Mouse (Mus musculus): ENCODE data around the gene Faah. TPM values are rescaled to one million over a fixed set of nuclear protein-coding genes. Genes with fewer than 3 reads are reported as not detected.
A peak's percentile ranks its signal among the peaks of the same experiment; 100 is the strongest.

Gene Faah
- total RNA-seq (2022) = 100 to 1,000 TPM; 125 to 145 (median 136) TPM

GRCm38 (mm10) chr4:116017902-116018746 lies at the start of gene Faah:
Faah (minus strand) TSS chr4:116017926.
- DNase-seq (ENCODE audit: low spot score in 2 of 2) = no peak

DNA sequence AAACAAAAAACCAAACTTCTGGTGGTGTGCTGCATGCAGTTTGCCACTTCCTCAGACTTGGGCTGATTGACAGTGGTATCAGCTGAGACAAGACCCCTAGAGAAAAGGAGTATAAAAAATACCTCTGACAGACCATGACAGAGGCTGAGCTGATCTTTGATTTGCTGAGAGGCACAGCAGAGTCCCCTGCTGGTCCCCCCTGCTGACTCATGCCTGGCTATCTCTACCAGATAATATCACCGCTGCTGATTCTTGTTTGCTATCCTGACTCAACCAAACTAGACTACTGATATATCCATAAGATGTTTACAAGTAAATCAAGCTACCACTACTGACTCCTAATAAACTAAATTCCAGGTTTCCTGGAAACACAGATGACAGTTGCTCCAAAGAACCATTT lies 46.1 kb upstream of the Faah start:
- DNase-seq (ENCODE audit: low spot score in 2 of 2) = no peak

DNA sequence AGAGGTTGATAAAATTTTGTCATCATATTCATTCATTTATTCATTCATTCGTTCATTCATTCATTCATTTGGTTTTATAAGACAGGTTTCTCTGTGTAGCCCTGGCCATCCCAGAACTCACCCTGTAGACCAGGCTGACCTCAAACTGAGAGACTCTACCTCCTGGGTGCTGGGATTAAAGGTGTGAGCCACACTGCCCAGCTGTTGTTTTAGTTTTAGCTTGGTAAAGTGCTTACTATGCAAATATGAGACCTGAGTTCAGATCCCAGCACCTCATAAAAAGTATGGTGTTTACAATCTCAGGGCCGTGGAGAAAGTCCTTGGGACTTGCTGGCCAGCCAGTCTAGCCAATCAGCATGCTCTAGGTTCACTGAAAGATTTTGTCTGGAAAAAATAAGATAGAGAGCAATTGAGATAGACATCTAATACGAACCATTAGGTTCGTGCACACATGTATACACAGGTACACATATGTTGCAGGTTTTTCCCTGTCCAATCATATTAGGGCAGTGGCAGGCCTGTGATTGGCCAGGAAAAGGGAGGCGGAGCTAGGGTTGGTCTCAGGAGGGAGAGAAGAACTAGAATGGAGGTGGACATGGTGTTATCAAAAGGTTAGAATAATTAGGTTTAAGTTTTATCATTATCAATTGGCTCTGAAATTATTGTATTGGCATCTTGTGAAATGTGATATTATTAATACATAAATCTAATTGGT lies 41.4 kb upstream of the Faah start:
- no peak for DNase-seq (ENCODE audit: low spot score in 2 of 2)

DNA sequence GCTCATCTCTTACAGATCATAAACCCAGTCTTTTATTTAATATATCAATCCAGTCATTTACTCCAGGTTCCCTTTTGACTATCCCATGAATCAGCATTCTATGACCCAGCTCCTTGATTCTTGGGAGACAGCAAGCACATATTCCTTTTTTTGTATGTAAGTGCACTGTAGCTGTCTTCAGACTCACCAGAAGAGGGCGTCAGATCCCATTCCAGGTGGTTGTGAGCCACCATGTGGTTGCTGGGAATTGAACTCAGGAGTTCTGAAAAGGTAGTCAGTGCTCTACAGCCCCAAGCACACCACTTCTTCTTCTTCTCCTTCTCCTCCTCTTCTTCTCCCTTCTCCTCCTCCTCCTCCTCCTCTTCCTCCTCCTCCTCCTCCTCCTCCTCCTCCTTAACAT lies 39.8 kb upstream of the Faah start:
- no peak for DNase-seq (ENCODE audit: low spot score in 2 of 2)

DNA sequence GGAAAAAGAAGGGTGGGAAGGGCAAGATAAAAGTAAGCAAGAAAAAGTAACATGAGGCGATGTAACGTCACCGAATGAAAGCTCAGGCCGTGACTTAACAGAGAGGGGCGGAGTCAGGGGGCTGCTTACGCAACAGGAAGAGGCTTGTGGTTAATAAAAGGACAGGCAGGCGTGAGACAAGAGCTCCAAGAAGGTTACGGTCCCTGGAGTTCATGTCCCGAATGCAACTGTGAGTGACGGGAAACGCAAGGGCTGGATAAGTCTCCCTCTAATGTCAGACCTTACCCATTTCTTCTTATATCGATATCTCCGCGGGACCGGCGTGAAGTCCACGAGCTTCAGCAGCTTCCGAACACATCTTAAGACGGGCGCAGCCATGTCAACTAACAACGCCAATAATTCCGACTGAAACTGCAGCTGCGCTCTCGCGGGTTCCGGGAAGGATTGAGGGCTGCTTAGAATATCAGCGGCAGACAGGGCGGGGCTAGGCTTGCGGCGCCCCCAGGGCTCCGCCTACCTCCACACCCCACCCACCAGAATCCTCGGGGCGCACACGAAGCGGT lies 35.8 kb upstream of the Faah start, which contains the start of gene Nsun4:
Gene Nsun4, minus strand, starts transcription at position 478 of the 563 bp plus-strand sequence.
- peak; percentile 85 to 89 for DNase-seq (ENCODE audit: low spot score in 2 of 2)

GRCm38 (mm10) chr4:116052526-116053293 lies 35.0 kb upstream of the Faah start:
- no peak for DNase-seq (ENCODE audit: low spot score in 2 of 2)

DNA sequence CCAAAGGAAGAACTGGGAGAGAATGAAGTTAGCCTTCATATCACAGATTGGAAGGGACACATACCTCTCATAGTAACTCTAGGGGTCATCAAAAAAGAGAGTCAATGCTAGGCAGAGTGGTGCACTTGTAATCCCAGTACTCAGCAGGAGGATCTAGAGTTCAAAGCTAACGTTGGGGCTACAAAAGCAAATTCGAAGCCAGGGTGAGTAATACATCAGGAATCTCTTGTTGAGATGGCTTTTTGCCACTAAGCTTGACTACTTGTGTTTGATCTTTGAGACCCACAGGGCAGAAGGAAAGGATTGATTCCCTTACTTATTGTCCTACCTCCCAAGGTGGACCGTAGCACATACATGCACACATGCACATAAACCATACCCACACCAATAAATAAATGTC lies 31.5 kb upstream of the Faah start:
- no peak for DNase-seq (ENCODE audit: low spot score in 2 of 2)

DNA sequence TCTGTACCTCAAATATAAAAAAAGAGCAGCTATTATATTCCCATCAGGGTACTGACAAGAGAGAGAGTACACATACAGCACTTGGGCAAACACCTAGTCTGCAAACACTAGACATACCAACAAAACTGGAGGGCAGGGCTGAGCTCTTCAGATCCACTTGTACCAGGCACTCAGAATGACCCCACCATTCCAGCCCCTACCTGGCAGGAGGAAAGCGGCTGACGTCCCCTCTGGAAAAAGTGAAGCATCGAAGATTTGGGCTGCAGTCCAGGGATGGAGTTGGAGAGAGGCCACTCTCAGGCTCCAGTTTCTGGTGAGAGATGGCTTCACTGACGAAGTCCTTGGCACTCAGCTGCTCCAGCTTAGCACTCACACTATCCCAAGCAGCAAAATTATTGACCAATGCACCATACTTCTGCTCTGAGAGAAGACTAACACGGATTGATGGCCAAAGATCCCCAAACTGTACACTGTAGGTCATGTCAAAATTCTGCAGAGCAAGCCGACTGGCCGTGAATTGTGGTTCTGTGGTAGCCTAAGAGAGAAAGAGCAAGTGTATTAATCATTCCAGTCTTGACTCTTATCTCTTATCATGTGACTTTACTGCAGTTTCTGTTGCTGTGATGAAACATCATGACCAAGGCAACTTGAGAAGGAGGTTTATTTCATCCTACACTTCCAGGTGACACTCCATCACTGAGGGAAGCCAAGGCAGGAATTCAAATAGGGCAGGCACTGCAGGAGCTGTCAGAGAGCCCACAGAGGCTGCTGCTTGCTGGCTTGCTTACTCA lies 30.6 kb upstream of the Faah start:
- no peak for DNase-seq (ENCODE audit: low spot score in 2 of 2)

DNA sequence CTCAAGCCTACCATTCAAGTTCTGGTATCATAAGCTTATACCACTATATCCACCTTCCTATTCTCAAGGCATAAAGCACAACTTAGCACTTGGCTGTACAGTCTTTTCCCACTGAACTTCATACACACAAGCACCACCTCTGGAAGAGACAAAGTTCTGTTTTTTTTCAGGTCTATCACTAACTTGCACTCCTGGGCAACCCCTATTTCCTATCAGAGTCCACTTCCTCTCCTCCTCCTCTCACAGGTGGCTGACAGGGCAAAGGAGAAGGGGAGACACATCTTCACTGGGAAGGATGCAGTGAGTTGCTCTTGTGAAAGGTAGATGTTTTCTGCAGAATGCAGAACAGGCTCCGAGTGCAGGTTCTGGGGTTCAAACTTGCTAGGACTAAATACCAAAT lies 30.0 kb upstream of the Faah start:
- DNase-seq (ENCODE audit: low spot score in 2 of 2) = no peak

DNA sequence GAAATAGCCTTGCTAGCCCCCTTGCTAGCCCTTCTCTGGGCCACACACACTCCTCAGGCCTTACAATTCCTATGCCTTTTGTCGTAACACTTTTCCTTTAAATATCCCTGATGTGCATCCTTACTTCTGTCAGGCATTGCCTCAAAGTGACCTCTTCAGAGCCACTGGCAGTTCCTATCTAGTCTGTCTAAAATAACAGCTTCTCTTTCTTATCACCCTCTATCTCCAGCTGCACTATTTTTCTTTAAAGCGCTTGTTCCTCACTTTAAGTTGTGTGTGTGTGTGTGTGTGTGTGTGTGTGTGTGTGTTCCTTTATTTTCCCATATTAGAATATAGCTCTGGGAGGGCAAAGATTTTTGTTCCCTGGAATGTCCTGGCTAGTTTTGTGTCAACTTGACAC lies 28.9 kb upstream of the Faah start:
- DNase-seq (ENCODE audit: low spot score in 2 of 2) = no peak

GRCm38 (mm10) chr4:116042186-116042585 lies 24.5 kb upstream of the Faah start:
- DNase-seq (ENCODE audit: low spot score in 2 of 2) = no peak

GRCm38 (mm10) chr4:116040466-116040865 lies 22.7 kb upstream of the Faah start:
- DNase-seq (ENCODE audit: low spot score in 2 of 2) = no peak

- peak in 1 of 2 experiments; percentile 42 for DNase-seq (ENCODE audit: low spot score in 2 of 2)
These were observed 15.6 kb upstream of the Faah start for GRCm38 (mm10) chr4:116033374-116033773.

GRCm38 (mm10) chr4:116032906-116033305 lies 15.2 kb upstream of the Faah start:
- DNase-seq (ENCODE audit: low spot score in 2 of 2) = no peak

DNA sequence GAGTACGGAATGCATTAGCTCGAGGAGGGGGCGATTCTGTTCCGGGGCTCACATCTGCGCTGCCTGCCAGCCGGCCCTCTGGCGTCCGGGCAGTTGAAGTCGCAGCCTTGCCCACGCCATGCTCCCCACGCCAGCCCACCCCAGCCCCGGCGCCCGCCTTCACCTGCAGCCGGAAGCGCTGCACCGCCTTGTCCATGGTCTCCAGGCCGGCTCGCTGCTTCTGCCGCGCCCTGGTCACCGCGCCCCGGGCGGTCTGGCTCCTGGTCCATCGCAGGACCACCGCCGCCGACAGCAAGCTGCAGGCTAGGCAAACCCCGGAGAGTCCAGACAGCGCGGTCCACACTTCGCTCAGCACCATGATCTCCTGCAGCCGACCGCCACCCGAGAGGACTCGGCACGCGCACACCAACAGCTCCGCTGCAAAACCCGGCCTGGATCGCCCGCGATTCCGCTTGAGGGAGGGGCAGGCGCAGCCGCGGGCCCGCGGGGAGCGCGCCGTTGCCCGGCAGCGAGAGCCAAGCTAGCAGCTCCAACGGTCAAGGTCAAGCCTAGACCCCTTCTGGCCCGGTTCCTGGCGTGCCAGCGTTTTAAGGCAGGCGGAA lies 325 bp downstream of the Faah start:
- peak; percentile 54 to 72 for DNase-seq (ENCODE audit: low spot score in 2 of 2)

GRCm38 (mm10) chr4:116016862-116017299 lies 845 bp downstream of the Faah start:
- DNase-seq (ENCODE audit: low spot score in 2 of 2) = no peak

- DNase-seq (ENCODE audit: low spot score in 2 of 2) = no peak
These were observed 1.3 kb downstream of the Faah start for GRCm38 (mm10) chr4:116016396-116016795.

GRCm38 (mm10) chr4:116015996-116016395 lies 1.7 kb downstream of the Faah start:
- peak; percentile 72 to 77 for DNase-seq (ENCODE audit: low spot score in 2 of 2)

- DNase-seq (ENCODE audit: low spot score in 2 of 2) = no peak
These were observed 2.2 kb downstream of the Faah start for GRCm38 (mm10) chr4:116015502-116015901.

DNA sequence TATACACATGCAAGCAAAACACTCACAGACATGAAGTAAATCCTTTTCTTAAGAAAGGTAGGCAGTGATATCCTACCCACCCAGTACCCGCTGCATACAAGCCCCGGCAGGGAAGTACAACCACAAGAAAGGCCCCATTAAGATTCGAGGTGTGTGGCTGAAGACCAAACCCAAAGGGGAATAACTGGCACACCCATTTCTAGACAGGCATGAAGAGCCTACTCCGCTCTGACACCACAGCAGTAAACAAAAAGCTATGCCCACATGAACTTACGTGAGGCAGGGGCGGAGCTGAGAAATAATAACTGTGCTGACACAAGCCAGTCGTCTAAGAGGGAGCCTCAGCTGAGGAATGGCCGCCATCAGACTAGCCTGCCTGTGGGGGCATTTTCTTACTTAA lies 7.5 kb downstream of the Faah start:
- DNase-seq (ENCODE audit: low spot score in 2 of 2) = no peak

All from layer of hippocampus, adult 8-10 months (tissue).